Mouse (Mus musculus) thymus, postnatal 14 days (tissue): ENCODE data around the gene Acsl5.

Experiments used
- DNase-seq: peaks from one replicate; pipeline ENCODE4 v3.0.0; 2021

Acsl5 gene

DNA sequence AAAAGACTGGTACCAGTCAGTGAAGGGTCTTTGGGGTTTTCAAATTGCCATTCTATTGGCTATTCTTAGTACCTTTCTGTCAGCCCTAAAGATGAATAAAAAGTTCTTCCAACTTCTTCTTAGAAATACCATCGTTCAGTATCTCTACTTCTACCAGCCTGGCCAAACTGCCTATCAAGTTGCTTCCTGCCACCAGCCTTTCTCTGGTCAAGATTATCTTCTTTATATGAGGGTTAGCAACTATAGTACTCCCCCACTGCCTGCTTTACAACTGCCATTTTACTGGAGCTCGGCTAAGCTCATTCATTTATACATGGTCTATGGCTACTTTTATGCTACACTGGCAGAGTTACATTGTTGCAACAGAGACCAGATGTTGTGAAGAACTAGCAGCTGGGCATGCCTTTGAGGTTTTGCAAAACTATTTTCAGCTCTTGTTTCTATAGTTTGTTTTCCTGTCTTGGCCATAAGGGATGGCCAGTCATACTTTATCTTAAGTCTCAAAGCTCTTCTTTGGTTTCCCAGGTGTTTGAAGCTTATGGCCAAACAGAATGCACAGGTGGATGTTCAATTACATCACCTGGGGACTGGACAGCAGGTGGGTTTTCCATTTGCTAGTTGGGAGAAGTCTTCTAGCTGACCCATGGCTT is 39.0 kb downstream of the Acsl5 start:
- DNase-seq = no peak

DNA sequence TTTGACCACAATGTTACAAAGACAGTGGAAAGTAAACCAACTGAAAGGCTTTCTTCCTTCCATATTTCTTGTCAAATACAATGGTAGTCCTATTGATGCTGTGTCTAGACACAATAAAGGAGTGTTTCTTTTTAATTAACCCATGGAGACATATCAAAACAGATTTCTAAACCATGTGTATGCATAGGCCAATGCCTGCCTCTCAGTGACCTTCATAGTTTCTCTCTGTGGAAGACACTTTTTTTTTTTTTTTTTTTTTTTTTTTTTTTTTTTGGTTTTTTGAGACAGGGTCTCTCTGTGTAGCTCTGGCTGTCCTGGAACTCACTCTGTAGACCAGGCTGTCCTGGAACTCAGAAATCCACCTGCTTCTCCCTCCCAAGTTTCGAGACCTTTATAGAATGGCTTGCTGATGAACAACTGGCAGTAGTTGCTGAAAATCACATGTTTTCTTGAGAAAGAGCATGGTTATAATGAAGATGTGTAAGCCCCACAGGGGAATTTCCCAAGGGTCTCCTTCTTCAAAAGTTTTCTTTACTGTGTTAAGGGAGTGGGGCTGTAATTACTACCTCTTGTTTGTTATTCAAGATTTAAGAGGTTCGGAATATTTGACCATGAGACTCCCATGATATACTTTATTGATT is 40.6 kb downstream of the Acsl5 start:
- DNase-seq = no peak

DNA sequence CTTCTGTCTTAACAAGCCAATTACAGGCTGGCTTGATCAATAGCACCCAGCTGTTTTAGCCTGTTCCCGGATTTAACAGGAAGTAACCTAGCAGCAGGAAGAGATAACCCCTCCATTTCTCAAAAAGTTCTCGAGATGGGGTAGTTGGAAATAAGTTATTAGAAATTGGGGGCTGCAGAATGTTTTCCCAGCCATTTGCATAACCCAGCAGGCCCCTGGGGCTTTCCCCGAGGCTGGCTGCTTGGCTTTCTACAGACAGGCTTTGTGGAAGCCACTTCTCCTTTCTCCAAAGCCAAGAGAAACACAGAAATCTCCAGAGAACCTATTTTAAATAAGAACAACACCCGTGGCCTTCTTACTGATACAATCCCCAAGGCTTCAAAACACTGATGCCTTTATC is 41.4 kb downstream of the Acsl5 start:
- no peak for DNase-seq

DNA sequence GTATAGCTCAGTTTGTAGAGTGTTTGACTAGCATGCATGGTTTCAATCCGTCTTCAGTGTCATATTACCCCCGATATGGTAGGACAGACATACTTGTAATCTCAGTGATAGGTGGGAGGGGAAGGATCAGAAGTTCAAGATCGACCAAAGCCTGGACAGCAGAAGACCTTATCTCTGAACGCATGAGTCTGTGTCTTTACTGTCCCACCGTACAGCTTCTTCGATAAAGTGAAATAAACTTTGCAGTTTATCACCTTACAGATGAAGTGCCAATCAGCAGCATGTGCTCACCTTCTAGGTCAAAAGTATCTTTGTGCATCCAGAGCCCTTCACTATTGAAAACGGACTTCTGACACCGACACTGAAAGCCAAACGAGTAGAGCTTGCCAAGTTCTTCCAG is 43.3 kb downstream of the Acsl5 start:
- DNase-seq = no peak

DNA sequence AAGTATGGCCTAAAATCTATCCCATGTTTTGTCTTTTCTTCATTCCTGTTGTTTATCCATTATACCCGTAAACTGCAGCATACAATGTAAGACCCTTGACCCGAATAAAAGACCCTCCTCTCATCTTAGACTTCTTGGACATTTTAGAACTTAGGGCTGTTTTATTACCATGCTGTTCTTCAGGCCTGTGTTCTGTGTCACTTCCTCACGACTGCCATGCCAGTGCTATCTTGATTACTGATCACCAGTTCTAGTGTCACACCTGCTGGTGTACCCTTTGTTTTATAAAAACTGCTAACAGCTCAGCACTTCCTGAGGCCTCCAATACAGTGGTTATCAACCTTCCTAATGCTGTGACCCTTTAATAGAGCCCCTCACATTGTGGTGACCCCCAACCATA is 43.8 kb downstream of the Acsl5 start:
- no peak for DNase-seq

DNA sequence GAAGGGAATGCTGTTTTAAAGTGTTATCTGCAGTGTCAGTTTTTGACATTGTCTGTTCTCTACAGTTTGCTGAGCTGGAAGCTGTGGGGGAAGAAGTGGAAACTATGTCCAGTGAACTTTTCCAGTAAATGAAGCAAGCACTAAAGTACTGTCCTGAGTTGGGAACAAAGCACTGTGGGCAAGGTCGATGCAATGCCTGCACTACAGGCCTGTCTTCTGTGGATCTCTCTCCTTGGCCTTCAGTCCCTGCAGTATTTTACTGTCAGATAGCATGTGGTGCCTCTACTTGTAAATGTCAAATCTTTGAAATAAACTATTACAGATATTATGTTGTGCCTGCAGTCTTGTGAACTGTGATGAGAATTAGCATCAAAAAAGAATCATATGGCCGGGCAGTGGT is 44.6 kb downstream of the Acsl5 start:
- DNase-seq = no peak

DNA sequence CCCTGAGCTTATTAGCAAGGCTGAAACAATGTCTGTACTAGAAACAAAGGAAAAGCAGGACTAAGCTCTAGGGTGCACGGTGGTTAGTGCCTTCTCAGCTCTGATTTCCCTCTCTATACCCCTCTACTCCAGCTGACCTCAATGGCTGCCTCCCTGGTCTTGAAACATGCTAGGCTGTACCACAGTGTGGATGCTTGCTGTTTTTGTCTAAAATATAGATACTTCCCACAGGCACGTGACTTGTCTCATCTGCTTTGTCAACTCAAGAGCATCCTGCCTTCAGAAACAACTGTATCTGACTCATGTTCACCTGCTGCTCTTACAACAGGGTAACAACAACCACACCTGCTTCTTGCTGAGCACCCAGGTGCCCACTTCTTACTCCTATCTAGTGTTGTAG is 45.8 kb downstream of the Acsl5 start:
- no peak for DNase-seq

DNA sequence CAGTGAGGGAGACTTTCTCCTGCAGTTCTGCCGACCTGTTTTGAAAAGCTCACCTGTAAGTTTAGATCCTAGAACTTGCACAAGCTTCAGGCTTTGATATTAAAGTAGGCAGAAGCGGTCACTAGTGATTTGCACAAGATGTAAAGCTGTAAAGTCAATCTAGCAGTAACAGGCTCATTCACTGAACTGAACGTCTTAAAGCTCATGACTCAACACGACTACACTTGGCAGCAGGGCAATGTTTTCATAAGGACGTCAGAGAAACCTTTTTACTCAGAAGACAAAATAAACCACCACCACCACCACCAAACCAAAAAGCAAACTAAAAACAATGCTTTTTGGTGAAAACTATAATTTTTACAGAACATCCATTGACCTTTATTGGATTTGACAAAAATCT is 46.2 kb downstream of the Acsl5 start:
- DNase-seq = no peak

DNA sequence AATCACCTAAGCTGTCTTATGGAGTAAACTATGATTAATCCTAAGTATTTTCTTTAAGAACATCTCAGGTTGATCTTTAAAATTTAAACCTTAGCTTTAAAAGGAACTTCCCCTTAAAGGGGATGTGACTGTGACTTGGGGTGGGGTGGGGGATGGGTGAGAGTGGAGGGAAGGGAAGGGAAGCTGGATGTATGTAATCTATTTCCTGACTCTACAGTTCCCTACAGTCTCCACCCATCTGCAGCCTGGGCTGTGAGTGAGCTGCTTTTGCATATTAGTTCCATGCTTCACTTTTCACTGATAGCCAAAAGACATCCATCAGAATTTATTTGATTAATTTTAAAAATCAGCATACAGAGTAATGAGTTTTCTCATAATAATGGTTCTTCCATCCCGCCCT is 47.6 kb downstream of the Acsl5 start:
- DNase-seq = no peak

DNA sequence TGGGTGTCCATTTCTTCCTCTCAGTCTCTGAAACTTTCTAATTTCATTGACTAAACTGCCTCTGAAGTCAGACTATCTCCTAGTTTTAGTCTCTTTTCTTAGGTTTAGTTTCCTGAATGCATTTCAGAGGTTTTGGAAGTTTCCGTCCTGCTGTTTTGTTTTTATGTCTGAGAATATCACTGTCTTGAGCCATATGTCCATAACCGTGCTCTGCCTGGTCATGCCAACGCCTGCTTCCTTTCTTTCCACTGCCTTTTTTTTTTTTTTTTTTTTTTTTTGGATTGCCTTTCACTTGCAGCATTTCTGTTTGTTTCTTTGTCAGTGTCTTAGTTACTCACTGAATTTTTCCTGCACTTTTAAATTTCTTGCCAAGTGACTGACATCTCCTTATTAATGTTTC is 48.8 kb downstream of the Acsl5 start:
- no peak for DNase-seq

DNA sequence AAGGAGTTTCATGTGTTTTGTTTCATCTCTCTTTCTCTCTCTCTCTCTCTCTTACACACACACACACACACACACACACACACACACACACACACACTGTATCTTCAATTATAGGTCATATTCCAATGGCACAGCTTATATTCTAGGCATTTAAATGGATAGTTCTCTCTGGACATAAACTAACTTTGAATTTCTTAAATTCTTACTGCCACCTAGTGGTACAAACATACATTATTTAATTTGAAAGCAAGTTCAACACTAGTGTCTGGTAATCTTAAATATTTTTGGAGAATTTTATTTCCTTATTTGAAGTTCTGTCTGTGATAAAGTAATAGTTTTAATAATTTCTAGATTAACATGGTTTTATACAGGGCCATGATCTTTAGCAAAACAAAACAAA is 53.3 kb downstream of the Acsl5 start:
- no peak for DNase-seq

DNA sequence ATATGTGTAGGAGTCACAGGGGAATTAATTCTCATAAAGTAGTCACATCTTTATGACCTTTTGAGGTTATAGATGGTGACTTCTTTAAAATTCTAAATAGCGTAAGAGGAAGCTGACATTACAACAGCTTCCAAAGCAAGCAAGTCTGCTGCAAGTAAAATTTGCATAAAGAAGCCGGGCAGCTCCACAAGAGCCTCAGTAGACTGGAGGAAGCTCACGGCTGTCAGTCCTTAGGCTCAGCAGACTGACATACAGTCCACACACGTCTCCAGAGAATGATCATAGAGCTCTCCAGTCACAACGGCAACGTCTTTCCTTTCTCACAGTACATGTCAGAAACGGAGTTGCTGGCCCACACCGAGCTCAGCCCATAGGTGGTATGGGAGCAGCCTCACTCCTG is 60.1 kb downstream of the Acsl5 start:
- DNase-seq = no peak

DNA sequence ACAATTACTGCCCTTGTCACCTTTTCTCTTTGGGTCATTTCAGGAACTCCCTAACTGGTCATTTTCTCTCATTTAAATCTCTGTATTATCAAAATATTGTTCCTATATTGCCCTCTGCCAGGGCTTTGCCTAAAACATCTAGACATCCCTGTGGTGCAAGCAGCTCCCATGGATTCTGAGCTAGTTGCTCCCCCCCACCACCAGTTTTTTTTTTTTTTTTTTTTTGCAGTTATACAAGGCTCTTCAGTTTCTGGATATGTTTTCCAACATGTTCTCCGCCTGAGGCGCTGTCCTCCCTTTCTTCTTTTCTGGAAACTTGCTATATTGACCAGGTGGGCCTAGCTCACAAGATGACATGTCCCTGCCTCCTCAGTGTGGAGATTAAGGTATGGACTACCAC is 61.9 kb downstream of the Acsl5 start:
- DNase-seq = no peak

DNA sequence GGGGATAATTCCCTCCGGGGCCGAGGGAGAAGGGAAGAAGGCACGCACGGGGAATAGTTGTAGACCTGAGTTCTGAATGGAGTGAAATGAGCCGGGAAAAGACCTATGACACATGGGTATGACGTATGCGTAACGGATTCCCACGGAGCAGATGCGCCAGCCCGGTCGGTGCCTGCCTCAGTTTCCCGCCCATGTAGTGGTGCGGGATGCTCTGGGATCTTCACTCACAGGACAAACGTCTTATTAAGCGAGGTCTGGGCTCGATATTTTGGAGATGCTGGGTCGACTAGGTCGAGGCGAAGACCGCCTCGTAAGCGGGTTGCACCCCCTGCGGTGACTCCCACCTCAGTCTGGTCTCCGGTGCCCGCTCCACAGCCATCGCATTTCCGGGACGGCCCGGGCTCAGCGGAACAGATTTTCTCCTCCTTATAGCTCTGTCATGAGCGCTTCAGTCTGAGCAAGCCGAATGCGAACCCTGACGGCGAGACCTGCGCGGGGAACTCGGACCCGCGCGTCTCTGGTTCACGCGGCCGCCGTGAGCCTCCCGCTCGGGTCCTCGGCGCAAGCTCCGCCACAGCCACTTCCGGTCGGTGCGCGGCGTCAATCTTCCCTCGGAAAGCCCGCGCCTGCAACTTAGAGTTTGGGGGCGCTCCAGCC is 63.8 kb downstream of the Acsl5 start, which contains the start of gene Zdhhc6:
Zdhhc6 (minus strand) TSS at position 581 of the 657 bp plus-strand sequence.
- DNase-seq = peak; percentile 87

DNA sequence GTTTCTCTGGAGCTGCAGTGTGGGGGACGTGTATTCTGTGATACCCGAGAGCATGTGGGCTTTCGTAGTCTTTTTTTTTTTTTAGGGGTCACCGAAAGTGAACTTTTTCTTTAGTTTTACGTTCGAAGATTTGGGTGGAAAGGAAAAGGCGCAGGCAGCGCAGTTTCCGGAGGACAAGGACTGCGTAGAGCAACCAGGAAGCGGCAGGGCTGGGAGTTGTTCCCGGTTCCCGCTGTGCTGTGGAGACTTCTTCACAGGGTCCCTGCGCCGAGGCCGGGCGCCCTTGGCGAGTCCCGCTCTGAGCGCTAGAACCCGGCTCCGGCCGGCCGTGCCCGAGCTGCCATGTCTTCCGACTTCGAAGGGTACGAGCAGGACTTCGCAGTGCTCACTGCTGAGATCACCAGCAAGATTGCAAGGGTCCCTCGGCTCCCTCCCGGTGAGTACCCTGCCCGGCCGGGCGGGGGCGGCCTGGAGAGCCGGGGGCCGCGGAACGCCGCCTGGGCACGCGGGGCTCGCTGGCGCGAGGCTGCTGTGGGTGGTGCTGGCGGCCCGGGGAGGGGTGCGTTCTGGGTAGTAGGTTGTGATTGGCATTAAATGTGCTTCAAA is 64.5 kb downstream of the Acsl5 start, which contains the start of gene Vti1a:
Vti1a (plus strand) TSS at position 187 of the 606 bp plus-strand sequence.
- peak; percentile 85 for DNase-seq

DNA sequence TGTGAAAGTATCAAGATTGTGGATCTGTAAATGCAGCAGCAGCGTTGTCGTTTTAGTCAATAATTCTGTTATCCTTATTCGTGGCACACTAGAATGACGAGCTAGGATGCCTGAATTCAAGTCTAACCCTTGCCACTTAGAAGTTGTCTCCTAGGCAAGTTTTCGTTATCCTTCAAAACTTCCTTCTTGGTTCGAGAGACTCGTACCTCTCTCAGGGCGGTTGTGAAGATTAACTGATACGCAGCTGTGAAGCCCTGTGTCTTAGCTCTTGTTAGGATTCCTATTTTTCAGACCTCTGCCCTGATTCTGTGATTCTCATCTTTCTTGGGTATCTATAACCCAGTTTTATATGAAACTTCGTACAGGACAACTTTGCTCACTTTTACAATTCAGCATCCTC is 65.2 kb downstream of the Acsl5 start:
- DNase-seq = no peak

DNA sequence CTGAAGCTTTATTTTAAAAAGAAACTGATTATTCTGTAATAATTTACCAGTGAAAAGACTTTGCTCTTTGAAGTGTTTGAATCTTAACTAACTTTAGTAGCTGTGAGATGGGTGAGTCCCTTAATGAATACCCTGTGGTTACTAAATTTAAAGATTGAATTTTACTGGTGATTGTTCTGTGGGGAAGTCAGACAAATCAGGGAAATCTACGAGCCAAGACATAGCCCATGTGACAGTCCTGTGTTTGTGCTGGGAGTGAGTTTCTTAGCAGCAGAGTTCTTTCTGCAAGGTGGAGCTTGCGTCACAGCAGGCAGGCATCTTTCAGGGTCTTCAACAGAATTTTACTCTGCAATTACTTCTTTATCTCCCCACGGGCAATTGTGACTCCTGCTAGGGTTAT is 67.3 kb downstream of the Acsl5 start:
- no peak for DNase-seq

DNA sequence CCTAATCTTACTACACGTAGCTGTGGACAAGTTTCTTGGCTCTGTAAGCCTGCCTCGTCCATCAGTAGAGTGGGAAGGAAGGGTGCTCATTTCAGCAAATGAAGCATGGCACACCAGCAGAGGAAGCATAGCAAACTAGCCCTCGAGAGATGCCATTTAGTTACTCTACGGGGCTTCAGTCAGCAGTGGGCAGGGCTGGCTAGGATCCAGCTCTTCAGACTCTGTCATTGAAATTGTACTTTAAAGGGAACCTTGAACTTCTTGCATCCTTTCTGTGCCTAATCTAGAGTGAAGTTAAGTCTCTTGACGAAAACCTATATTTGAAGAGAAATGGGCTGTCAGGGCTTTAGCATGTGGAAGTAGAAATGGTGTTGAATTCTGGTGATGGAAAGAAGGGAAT is 67.8 kb downstream of the Acsl5 start:
- DNase-seq = no peak

DNA sequence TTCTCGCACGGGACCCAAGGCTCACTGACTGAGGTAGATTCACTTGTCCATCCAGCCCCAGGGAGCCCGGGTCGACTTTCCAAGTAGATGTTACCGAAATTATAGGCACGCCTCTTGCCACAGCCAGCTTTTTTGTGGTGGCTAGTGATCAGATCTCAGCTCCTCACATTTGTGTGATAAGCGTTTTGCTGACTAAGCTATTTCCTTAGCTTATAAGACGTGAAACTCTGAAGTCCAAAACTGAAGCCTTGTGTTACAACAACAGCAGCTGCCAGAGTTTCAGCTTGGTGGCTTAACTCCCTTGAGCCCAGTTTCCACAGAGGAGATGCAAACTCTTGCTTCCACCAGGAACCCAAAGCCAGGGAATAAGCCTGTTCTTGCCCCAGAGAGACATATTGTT is 70.9 kb downstream of the Acsl5 start:
- DNase-seq = no peak

DNA sequence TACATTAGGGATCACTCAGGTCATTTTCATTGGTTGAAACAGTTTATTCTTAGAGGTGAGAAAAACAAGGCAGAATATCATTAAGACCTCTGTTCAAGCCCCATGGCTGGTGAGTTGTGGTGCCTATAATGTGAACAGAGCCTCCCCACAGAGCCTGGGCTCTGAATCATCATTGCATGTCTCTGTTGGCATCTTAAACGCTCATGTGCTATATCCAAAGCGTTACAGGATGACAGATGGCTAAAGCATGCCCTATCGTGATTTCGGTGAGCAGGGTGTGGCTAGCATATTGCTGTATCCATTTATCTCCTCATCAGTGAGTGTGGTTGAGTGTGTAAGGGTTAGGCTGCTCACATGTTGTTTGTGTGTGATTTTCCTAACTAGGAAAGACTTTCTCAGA is 75.8 kb downstream of the Acsl5 start:
- DNase-seq = no peak

DNA sequence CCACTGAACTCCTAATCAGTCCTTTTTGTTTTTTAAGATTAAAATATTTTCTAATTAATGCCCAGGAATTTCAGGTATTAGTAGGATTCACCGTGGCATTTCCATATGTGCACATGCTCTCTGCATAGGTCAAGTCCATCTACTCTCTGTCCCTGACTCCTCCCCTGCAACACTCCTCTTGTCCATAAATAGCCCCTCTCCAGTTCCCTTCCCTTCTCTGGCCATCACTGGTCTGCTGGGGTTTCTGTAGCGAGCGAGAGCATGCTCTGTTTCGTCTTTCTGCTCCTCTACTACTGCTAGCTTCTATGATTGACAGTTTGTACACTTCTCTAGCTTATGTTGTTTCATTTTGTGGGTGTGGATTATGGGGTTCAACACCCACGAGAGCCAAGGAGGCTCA is 80.0 kb downstream of the Acsl5 start:
- no peak for DNase-seq

DNA sequence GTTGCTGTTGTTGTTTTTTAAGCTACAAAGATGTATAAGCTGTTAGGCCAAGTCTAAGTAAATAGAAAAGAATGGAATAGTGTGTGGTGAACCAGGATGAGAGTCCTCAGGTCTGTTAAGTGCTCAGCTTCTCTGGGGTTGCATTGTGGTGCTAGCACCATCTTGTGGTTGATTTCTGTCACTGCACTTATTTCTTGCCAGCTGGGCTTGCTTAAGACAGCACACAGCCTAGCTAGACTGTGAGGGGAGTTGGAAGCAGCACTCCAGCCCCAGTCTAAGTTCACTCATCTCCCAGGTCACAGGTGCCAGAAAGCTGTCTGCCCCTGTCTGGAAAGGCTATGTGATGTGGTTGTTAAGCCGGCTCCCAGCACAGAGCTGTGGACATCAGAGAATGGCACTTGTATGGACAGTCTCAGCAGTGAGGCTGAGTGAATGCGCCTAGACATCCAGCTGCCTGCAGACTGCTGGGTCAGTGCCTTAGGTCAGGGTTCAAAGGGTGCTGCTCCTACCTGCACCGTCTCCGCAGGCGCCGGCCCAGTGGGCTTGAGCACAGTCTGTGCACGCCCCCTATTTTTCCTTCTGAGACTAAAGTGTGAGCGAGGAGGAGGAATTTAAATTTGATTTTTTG is 81.0 kb downstream of the Acsl5 start:
- DNase-seq = peak; percentile 66

DNA sequence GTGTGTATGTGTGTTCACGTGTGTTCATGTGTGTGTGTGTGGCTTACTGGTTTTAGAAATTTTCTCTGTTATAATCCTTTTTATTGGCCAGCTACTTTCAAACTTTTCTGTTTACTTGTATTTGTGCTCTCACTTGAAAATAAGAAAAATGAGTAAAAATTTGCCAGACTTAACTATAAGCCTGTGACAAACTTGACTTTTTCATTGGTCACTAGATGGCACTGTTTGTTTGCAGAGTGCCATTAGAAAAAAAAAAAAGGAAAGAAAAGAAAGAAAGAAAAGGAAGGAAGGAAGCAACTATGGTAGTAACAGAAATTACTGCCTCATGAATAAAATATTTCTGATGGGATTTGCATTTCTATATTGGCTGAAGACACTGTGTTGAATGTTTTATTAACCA is 84.1 kb downstream of the Acsl5 start:
- no peak for DNase-seq

DNA sequence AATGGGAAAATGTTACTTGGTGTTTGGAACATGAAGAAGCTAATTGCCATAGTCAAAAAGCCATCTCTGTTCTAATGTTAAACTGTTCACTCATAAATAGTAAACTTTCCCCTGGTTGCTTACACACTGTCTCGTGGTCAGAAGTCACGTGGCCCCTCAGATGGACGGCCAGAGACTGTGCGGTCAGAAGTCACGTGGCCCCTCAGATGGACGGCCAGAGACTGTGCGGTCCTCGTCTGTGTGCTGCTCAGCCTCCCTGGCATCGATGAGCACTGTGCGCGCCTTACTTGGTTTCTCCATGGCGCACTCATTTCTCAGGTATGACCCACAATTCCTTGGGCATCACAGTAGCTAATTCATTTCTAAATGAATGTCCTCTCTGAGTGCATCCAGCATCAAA is 84.7 kb downstream of the Acsl5 start:
- DNase-seq = no peak
